Mouse (Mus musculus) liver, embryonic 14.5 days (tissue): Measurements from ENCODE around the gene Rpl18. TPM values are rescaled to one million over a fixed set of nuclear protein-coding genes. Genes with fewer than 3 reads are reported as not detected.

Experiments
- ATAC-seq: fragments of 200-750 bp; cut with Nextera tagmentation; 2 replicates; pipeline ENCODE4 v1.8.0; 2017; ENCODE audit warnings: moderate number of reproducible peaks, mild to moderate bottlenecking, moderate library complexity; ENCODE audit not compliant: insufficient read depth
- DNase-seq, 3 experiments: peaks; one replicate each; pipeline ENCODE4 v3.0.0-alpha.2; 2012 to 2013; ENCODE audit warnings: low read depth in 3 of 3, low spot score in 3 of 3
- H3K27ac ChIP-seq: fragments of 300-500 bp; sonication (generic); 2 replicates; pipeline ENCODE4 v1.5.1; 2014; ENCODE audit warnings: moderate library complexity, mild to moderate bottlenecking, control low read depth, inconsistent platforms
- H3K27me3 ChIP-seq: fragments of 300-500 bp; sonication (generic); 2 replicates; pipeline ENCODE4 v1.6.1; 2014; ENCODE audit warnings: mild to moderate bottlenecking, low read length, moderate library complexity; ENCODE audit not compliant: control insufficient read depth, insufficient read depth
- H3K36me3 ChIP-seq: fragments of 300-500 bp; sonication (generic); replicated peaks from 2 replicates; pipeline ENCODE4 v1.6.1; 2014; ENCODE audit warnings: low read depth; ENCODE audit not compliant: control insufficient read depth, insufficient read depth
- H3K4me1 ChIP-seq, 2 experiments: fragments of 200-500 bp in 1 of 2; fragments of 300-500 bp in 1 of 2; sonication (generic) in 1 of 2; replicated peaks; 2 replicates each; pipeline ENCODE4 v1.6.1; 2012 to 2014; ENCODE audit warnings: antibody characterized with exemption in 1 of 2, inconsistent platforms in 1 of 2, low read length in 1 of 2; ENCODE audit not compliant: control insufficient read depth in 2 of 2, insufficient read depth in 2 of 2
- H3K4me2 ChIP-seq: fragments of 300-500 bp; sonication (generic); 2 replicates; pipeline ENCODE4 v1.6.1; 2014; ENCODE audit warnings: low read depth, mild to moderate bottlenecking, control low read depth, moderate library complexity
- H3K4me3 ChIP-seq, 2 experiments: fragments of 200-500 bp in 1 of 2; fragments of 300-500 bp in 1 of 2; sonication (generic) in 1 of 2; 2 replicates each; pipeline ENCODE4 v1.5.1; 2012 to 2014; ENCODE audit warnings: low read depth in 2 of 2, low read length in 2 of 2, mild to moderate bottlenecking in 2 of 2, control low read depth in 1 of 2, inconsistent platforms in 1 of 2, moderate library complexity in 1 of 2; ENCODE audit not compliant: insufficient read depth in 1 of 2
- H3K9ac ChIP-seq: fragments of 300-500 bp; sonication (generic); replicated peaks from 2 replicates; pipeline ENCODE4 v1.6.1; 2014; ENCODE audit warnings: mild to moderate bottlenecking, control low read depth, moderate library complexity
- H3K9me3 ChIP-seq: fragments of 300-500 bp; sonication (generic); 2 replicates; pipeline ENCODE4 v1.6.1; 2016; ENCODE audit warnings: low read length, mixed read lengths; ENCODE audit not compliant: control insufficient read depth
- CTCF ChIP-seq: IDR thresholded peaks from 2 replicates; pipeline ENCODE4 v1.5.1; 2016; ENCODE audit warnings: antibody characterized with exemption, low read depth, control low read depth
- EP300 ChIP-seq: IDR thresholded peaks from 2 replicates; pipeline ENCODE4 v1.6.1; 2016; ENCODE audit warnings: antibody characterized with exemption, low read depth
- WGBS: fragments of 180-500 bp; shearing (Covaris S2); extraction: QIAGEN DNeasy Blood & Tissue Kit; methylation state at CpG from one replicate; pipeline ENCODE4 v1.1.7; 2014; ENCODE audit not compliant: insufficient replicate concordance; 5-methylcytosine and 5-hydroxymethylcytosine counted together
- polyA plus RNA-seq, 2 experiments: library from polyadenylated mRNA; depleted of rRNA in 1 of 2; stranded (reverse) in 1 of 2; unstranded in 1 of 2; fragments of >200 nt; fragmentation: Nextera tagmentation in 1 of 2; extraction: Ambion mirVana in 1 of 2; gene quantifications; 2 replicates each; pipeline versions ENCODE4 v1.2.1 to v1.2.3; 2012 to 2014

Rpl18 gene
- polyA plus RNA-seq (2012; rRNA removed) (499 and 605 TPM in 2 replicates), polyA plus RNA-seq (2014; fragmentation: Nextera tagmentation; extraction: Ambion mirVana) (832 and 846 TPM in 2 replicates)

DNA sequence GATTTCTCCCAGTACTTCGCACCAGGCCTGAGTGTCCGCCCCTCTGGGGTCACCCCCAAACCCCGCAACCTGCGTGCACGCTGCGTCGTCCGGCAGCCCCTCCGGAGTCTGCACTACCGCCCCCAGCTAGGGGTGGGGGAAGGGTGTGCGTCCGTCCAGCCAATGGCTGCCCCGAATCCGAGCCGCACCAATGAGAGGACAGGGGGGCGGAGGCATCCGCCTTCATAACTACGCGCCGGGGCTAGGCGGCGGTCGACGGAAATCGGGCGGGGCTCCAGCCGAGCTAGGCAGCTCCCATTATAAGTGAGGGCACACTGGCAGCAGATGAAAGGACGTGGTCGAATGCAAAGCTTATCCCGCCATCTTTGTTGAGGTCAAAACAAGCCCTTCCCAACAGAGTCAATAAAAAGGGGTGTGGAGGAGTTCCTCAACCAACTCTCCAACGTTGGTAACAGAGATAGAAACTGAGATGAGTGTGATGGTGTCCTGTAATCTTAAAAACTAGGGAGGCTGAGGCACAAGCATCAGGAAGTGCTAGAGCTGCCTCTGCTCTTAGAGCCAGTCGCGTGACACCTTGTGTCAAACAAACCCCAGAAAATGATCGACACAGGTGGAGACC, at the start of gene Rpl18:
Gene Rpl18 (plus strand): TSS at position 368 of the 619 bp plus-strand sequence.
- Histone ChIP-seq H3K27ac (peak within 1 kb of the TSS; percentile 73), H3K36me3 (peaks cover 25% of the 10 kb centered on the region), H3K9me3 (no peaks in the 10 kb centered on the region), H3K4me2 (peak within 1 kb of the TSS; percentile 81), H3K9ac (peak within 1 kb of the TSS; percentile 99), H3K27me3 (no peaks in the 10 kb centered on the region), H3K4me3 (peak within 1 kb of the TSS; percentile 66 to 90), H3K4me1 (peaks cover 21 to 26% of the 10 kb centered on the region in 2 experiments)
- DNase-seq (peak; percentile 91 to 93 (median 92)), ATAC-seq (peak; percentile 85)
- WGBS: 7% methylated on average over 34 of the region's 34 CpGs
- TF ChIP-seq EP300 (no peak), CTCF (no peak)

DNA sequence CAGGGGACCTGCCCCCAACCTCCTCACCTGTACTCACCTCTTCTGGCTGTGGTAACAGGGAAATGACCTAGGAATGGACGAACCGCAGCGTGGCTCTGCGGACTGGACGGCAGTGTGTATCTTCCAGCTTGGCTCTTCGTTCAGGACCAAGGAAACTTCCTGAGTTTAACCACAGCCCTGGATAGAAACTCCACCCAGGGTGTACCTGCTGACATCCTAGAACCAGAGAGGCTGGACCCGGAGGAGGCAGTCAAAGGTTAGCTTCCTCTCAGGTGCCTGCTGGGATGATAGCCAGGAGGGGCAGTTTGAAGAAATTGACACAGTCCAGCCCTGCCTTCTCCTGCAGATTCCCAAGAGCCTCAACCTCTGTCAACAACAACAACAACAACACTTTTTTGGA, 49.1 kb upstream of the Rpl18 start, which contains the start of gene Fut2:
Gene Fut2 (minus strand): TSS at position 234 of the 400 bp plus-strand sequence.
- Histone ChIP-seq H3K4me3 (no peak within 1 kb of the TSS), H3K36me3 (no peaks in the 10 kb centered on the region), H3K9ac (no peak within 1 kb of the TSS), H3K27me3 (no peaks in the 10 kb centered on the region), H3K27ac (no peak within 1 kb of the TSS), H3K4me1 (peaks cover 0 to 5% of the 10 kb centered on the region in 2 experiments; a peak in 1 of 4 replicates), H3K4me2 (no peak within 1 kb of the TSS), H3K9me3 (no peaks in the 10 kb centered on the region)
- DNase-seq: no peak
- TF ChIP-seq EP300: no peak
- no peak for TF ChIP-seq CTCF
- no peak for ATAC-seq
- 65% methylated on average over 7 of the region's 7 CpGs for WGBS

DNA sequence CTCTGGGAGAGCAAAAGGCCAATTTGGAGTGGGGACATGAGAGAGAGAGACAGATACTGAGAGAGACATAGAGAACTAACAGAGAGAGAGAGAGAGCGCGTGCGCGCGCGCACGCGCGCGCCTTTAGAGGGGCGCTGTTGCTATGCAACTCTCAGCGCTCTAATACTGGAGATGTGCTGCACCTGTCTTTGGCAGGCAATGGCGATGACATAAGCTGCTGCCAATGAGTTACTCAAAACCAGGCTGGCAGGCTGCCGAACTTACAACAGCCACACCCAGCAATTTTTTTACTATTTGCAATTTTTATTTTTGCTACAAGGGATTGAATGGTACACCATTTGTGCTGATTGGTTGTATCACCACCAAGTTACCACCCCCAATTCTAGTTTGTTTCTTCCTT, 47.5 kb upstream of the Rpl18 start:
- Histone ChIP-seq H3K4me3 (no peak overlapping the region), H3K27me3 (no peaks in the 10 kb centered on the region), H3K27ac (no peak overlapping the region), H3K36me3 (no peaks in the 10 kb centered on the region), H3K4me2 (no peak overlapping the region), H3K9ac (no peak overlapping the region), H3K4me1 (peaks cover 0 to 5% of the 10 kb centered on the region in 2 experiments; a peak in 1 of 4 replicates), H3K9me3 (no peaks in the 10 kb centered on the region)
- ATAC-seq: no peak
- TF ChIP-seq CTCF (no peak), EP300 (no peak)
- DNase-seq: no peak
- 84% methylated on average over 14 of the region's 14 CpGs for WGBS

DNA sequence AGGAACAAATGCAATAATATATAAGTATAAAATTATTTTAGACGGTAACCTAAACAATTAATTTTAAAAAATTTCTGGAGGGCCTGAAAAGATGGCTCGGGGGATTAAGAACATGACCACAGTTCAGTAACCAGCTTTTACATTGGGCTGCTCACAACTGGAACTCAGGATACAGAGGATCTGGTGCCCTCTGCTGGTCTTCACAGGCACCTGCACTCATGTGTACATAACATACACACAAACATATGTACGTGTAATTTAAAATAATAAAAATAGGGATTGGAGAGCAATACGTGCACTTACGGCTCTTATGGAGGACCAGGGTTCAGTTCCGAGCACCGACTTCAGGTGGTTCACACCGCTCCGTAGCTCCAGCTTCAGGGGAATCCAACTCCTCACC, 46.3 kb upstream of the Rpl18 start:
- Histone ChIP-seq H3K36me3 (no peaks in the 10 kb centered on the region), H3K4me3 (no peak overlapping the region), H3K4me2 (no peak overlapping the region), H3K27ac (no peak overlapping the region), H3K9me3 (no peaks in the 10 kb centered on the region), H3K27me3 (no peaks in the 10 kb centered on the region), H3K4me1 (peaks cover 0 to 5% of the 10 kb centered on the region in 2 experiments; a peak in 1 of 4 replicates), H3K9ac (no peak overlapping the region)
- no peak for ATAC-seq
- WGBS: 82% methylated on average over 9 of the region's 9 CpGs
- no peak for TF ChIP-seq EP300
- peak; percentile 41 for TF ChIP-seq CTCF
- DNase-seq: no peak

DNA sequence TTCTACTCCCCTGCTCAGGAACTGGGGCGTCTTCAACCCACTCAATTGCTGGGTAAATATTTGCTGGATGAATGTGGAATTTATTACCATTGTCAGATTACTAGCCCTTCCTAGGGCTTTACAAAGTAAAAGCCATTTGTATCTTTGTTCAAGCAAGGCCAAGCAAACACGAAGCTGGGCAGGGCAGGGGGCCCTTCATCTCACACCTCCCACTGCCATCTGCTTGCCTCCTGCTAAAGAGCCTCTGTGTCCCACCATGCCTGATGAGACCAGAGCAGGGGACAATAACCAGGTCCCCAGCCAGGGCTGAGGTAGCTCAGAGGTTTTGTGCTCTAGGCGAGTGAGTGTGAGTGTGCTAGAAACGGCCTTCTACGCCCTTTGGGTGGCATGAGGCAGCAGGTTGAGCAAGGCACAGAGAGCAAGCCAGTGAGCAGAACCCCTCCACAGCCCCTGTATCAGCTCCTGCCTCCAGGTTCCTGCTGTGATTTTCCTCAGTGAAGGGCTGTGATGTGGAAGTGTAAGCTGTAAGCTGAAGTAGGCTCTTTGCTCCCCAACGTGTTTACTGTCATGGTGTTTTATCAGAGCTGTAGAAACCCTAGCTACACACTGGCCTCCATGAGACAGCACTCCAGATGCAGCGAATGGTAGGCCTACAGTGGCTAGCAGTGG, 37.5 kb upstream of the Rpl18 start:
- DNase-seq (no peak), ATAC-seq (no peak)
- Histone ChIP-seq H3K27me3 (no peaks in the 10 kb centered on the region), H3K27ac (no peak overlapping the region), H3K9me3 (no peaks in the 10 kb centered on the region), H3K4me2 (no peak overlapping the region), H3K4me3 (no peak overlapping the region), H3K36me3 (no peaks in the 10 kb centered on the region), H3K9ac (no peak overlapping the region), H3K4me1 (peaks cover 3 to 10% of the 10 kb centered on the region in 2 experiments; a peak in 2 of 4 replicates)
- WGBS: 53% methylated on average over 7 of the region's 7 CpGs
- no peak for TF ChIP-seq CTCF
- TF ChIP-seq EP300: no peak
